Mouse (Mus musculus) embryonic facial prominence, embryonic 12.5 days (tissue): Measurements from ENCODE around the gene Jak1. TPM values are rescaled to one million over a fixed set of nuclear protein-coding genes. Genes with fewer than 3 reads are reported as not detected.

Source experiments
- ATAC-seq: fragments of 200-750 bp; cut with Nextera tagmentation; 2 replicates; pipeline ENCODE4 v1.8.0; 2017; ENCODE audit not compliant: insufficient number of reproducible peaks, insufficient read depth, low FRiP score, low TSS enrichment
- H3K27ac ChIP-seq: fragments of 300-500 bp; sonication (generic); 2 replicates; pipeline ENCODE4 v1.5.1; 2016; ENCODE audit warnings: mild to moderate bottlenecking
- H3K27me3 ChIP-seq: fragments of 300-500 bp; sonication (generic); 2 replicates; pipeline ENCODE4 v1.6.1; 2016; ENCODE audit warnings: mild to moderate bottlenecking, moderate library complexity
- H3K36me3 ChIP-seq: fragments of 300-500 bp; sonication (generic); 2 replicates; pipeline ENCODE4 v1.6.1; 2016; ENCODE audit warnings: mild to moderate bottlenecking
- H3K4me1 ChIP-seq: fragments of 300-500 bp; sonication (generic); 2 replicates; pipeline ENCODE4 v1.6.1; 2016
- H3K4me2 ChIP-seq: fragments of 300-500 bp; sonication (generic); replicated peaks from 2 replicates; pipeline ENCODE4 v1.6.1; 2016; ENCODE audit warnings: mild to moderate bottlenecking, moderate library complexity
- H3K4me3 ChIP-seq: fragments of 300-500 bp; sonication (generic); 2 replicates; pipeline ENCODE4 v1.5.1; 2016; ENCODE audit warnings: mild to moderate bottlenecking
- H3K9ac ChIP-seq: fragments of 300-500 bp; sonication (generic); 2 replicates; pipeline ENCODE4 v1.6.1; 2016; ENCODE audit warnings: mild to moderate bottlenecking, moderate library complexity
- H3K9me3 ChIP-seq: fragments of 300-500 bp; sonication (generic); 2 replicates; pipeline ENCODE4 v1.6.1; 2016; ENCODE audit warnings: mild to moderate bottlenecking, moderate library complexity
- WGBS: fragments of 180-500 bp; shearing (Covaris S2); methylation state at CpG from one replicate; pipeline ENCODE4 v1.1.7; 2016; 5-methylcytosine and 5-hydroxymethylcytosine counted together
- polyA plus RNA-seq: library from polyadenylated mRNA; unstranded; fragments of >200 nt; fragmentation: Nextera tagmentation; extraction: Ambion mirVana; gene quantifications from 2 replicates; pipeline ENCODE4 v1.2.1, GENCODE M21; 2016

Jak1 gene
- polyA plus RNA-seq, 1 experiment from 2014 or later: 74.8 TPM

DNA sequence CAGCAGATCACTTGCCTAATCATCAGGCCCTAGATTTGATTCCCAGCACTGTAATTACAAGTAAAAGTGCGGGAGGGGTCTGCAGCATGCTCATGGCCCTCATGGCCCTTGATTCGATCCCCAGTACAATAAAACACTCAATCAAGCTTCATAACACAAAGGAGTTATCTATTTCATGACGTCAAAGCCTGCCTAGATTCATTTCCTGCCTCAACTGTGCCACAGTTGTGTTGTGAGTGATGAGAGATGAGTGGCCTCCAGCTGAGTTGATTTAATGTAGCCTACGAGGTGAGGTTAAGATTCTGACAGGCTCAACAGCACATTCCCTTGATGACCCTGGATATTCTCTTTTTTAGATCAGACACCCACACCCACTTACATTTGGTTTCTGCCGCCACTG lies 86.0 kb downstream of the Jak1 start:
- Histone ChIP-seq H3K4me1 (no peaks in the 10 kb centered on the region), H3K27ac (no peak overlapping the region), H3K4me3 (no peak overlapping the region), H3K9me3 (no peaks in the 10 kb centered on the region), H3K4me2 (no peak overlapping the region), H3K9ac (no peak overlapping the region), H3K36me3 (peaks cover 23% of the 10 kb centered on the region), H3K27me3 (no peaks in the 10 kb centered on the region)
- no peak for ATAC-seq
- WGBS: 80% methylated on average over 5 of the region's 5 CpGs

DNA sequence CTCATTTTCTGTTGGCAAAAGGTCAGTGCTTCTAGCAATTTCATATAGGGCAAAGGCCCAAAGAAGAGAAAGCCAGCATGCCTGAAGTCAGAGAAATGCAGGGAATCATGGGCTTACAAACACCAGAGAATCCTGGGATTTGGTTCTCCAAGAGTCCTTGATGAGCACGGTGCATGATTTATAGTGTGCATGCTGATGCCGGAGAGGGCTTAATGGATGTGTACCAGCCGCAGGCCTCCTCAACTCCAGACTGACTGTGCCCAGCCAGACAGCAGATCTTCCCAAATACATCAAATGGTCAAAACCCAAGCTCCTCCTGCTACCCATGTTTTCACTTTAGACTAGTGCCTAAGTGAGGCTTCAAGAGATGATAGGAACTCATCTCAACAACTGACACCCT lies 87.3 kb downstream of the Jak1 start:
- H3K4me3 ChIP-seq: no peak overlapping the region
- no peaks in the 10 kb centered on the region for H3K27me3 ChIP-seq
- no peak overlapping the region for H3K4me2 ChIP-seq
- no peak overlapping the region for H3K27ac ChIP-seq
- WGBS: 91% methylated on average over 3 of the region's 3 CpGs
- H3K36me3 ChIP-seq: peaks cover 26% of the 10 kb centered on the region
- no peak for ATAC-seq
- H3K9ac ChIP-seq: no peak overlapping the region
- no peaks in the 10 kb centered on the region for H3K4me1 ChIP-seq
- no peaks in the 10 kb centered on the region for H3K9me3 ChIP-seq

DNA sequence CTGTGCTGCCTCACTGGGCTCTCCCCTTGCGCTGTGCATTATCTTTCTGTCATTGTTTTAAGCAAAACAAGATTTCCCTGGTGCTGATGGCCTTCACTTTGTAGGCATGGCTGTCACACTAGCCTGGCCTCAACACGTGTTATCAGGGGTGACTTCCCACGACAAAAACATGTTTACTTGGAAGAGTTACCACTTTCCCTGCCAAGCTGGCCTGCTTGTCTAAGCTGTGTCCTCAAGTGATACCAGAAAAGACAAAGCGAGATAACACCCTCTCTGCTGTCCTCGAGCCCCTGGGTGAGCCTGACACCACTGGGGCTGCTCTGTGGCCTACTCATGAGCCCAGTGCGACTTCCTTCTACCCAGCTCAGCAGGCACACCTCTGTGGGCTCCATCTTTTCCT lies 89.0 kb downstream of the Jak1 start:
- no peak overlapping the region for H3K4me2 ChIP-seq
- ATAC-seq: no peak
- no peak overlapping the region for H3K27ac ChIP-seq
- H3K36me3 ChIP-seq: peaks cover 22% of the 10 kb centered on the region
- WGBS: 88% methylated on average over 6 of the region's 6 CpGs
- no peak overlapping the region for H3K4me3 ChIP-seq
- no peak overlapping the region for H3K9ac ChIP-seq
- H3K4me1 ChIP-seq: no peaks in the 10 kb centered on the region
- no peaks in the 10 kb centered on the region for H3K9me3 ChIP-seq
- H3K27me3 ChIP-seq: no peaks in the 10 kb centered on the region

DNA sequence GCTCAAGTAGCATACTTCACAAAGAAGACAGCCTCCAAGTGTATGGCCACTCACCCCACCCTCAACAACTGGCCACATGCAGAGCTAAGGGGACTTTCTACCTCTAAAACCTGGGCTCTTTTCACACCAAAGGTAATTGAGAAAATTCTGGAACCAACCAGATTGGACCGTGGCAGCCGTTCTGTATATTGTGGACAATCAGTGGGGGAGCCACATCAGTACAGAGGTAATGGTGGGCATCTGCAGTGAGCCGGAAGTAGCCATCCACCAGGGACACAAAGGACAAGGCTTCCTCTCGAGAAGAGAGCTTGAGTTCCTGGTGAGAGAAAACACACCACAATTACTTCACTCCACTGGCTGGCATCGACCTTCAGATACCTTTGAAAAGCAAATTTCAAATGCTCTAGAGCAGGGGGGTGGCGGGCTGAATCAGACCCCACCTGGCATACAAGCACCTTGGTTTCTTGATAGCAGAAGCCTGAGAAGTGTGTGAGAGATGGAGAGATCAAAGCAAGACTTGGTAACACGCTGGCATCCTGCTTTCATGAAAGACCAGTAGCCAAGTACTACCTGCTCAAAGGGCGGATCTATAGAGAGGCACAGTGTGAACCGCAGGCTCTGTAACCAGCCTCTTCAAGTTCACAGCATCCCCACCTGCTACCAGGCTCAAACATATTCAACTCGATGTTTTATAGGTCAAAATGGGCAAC lies 90.0 kb downstream of the Jak1 start:
- peaks cover 29% of the 10 kb centered on the region for H3K36me3 ChIP-seq
- H3K4me2 ChIP-seq: no peak overlapping the region
- 77% methylated on average over 10 of the region's 10 CpGs for WGBS
- no peaks in the 10 kb centered on the region for H3K9me3 ChIP-seq
- no peak overlapping the region for H3K27ac ChIP-seq
- no peak overlapping the region for H3K4me3 ChIP-seq
- no peaks in the 10 kb centered on the region for H3K27me3 ChIP-seq
- no peak for ATAC-seq
- no peaks in the 10 kb centered on the region for H3K4me1 ChIP-seq
- H3K9ac ChIP-seq: no peak overlapping the region

DNA sequence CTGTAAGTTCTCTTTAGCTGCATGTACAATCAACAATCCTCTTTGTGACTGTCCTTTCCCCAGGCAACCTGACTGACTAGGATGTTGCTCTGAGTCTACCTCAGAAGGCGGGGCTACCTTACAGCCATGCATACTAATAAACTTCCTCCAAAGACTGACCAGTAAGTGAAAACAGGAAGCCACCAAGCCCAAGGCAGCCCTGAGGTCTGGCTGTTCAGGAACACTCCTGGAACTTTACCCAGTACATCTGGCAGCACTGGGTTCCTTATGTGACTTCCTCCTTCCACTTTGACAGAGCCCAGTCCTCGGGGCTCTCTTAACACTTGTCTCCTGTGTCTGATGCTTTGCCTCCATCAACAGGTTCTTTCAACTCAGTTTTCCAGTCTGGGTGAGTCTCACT lies 92.3 kb downstream of the Jak1 start:
- WGBS: 81% methylated on average over 2 of the region's 2 CpGs
- no peak for ATAC-seq
- no peaks in the 10 kb centered on the region for H3K4me1 ChIP-seq
- H3K27ac ChIP-seq: no peak overlapping the region
- no peak overlapping the region for H3K4me3 ChIP-seq
- no peaks in the 10 kb centered on the region for H3K27me3 ChIP-seq
- H3K9me3 ChIP-seq: no peaks in the 10 kb centered on the region
- H3K4me2 ChIP-seq: no peak overlapping the region
- H3K36me3 ChIP-seq: peaks cover 29% of the 10 kb centered on the region
- H3K9ac ChIP-seq: no peak overlapping the region

DNA sequence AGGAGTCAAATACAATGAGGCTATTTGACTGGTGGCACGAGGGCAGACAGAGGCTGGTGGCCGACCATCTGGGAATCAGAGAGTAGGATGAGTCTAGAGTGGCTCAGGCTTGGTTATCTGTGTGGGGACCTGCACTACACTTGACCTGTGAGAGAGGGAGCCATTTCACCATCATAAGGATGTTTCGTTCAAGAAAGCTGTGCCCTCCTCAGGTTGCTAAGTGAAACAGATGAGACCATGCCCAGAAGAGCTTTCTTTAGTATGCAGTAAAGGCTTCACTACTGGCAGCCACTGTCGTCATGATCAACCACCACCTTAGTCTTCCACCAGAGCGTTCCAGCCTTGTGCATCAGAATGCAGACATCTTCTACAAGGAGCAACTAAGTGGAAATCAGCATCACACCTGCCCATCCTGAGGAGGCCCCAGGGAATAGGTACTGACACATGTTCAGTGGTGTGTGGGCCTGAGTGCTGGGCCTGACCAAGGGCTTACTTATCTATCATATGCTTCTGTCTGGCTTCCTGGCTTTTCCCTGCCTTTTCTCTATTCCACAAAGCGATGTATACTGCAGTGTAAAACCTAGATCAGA lies 96.8 kb downstream of the Jak1 start:
- H3K9me3 ChIP-seq: no peaks in the 10 kb centered on the region
- H3K27ac ChIP-seq: no peak overlapping the region
- no peak overlapping the region for H3K4me2 ChIP-seq
- no peak overlapping the region for H3K9ac ChIP-seq
- H3K36me3 ChIP-seq: peaks cover 29% of the 10 kb centered on the region
- WGBS: 55% methylated on average over 6 of the region's 6 CpGs
- H3K4me3 ChIP-seq: no peak overlapping the region
- H3K4me1 ChIP-seq: no peaks in the 10 kb centered on the region
- ATAC-seq: no peak
- no peaks in the 10 kb centered on the region for H3K27me3 ChIP-seq

DNA sequence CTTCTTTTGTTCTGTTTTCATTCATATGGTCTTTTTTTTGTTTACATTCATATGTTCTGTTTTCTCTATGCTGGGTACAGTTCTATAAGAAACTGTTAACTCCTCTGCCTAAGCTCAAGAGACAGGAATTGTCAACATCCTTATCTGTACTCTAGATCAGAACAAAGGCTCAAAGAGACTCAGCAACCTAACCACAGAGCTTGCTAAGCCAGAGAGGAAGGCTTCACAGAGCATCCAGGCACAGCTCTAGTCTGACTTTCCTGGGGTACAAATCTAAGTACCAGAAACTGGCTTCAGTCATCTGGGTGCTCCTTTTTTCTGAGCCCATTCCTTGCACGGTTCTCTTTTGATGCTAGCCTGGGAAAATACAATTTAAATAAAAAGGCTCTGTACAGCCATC lies 97.3 kb downstream of the Jak1 start:
- Histone ChIP-seq H3K4me1 (no peaks in the 10 kb centered on the region), H3K27me3 (no peaks in the 10 kb centered on the region), H3K9me3 (no peaks in the 10 kb centered on the region), H3K27ac (no peak overlapping the region), H3K36me3 (peaks cover 33% of the 10 kb centered on the region), H3K4me2 (no peak overlapping the region), H3K4me3 (no peak overlapping the region), H3K9ac (no peak overlapping the region)
- WGBS: 74% methylated on average over 1 of the region's 1 CpGs
- ATAC-seq: no peak

DNA sequence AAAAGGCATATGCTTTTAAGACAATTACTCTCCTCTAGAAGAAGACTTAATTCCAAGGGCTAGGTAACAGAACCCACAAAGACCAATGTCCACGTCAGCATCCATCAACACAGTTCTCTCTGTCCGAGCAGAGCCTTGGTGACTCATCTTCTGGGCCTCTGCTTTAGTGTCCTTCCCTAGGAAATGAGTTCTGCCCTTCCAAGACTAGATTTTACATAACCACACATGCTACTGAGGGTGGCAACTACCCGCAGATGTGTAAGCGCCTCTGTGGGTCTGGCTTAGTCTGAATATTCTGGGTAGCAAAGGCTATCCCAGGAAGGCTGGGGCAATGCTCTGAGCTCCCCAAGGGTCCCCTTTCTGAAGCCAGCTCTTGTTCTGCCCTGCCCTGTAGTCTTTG lies 99.3 kb downstream of the Jak1 start:
- Histone ChIP-seq H3K36me3 (peaks cover 46% of the 10 kb centered on the region), H3K4me2 (no peak overlapping the region), H3K4me3 (no peak overlapping the region), H3K4me1 (no peaks in the 10 kb centered on the region), H3K9me3 (no peaks in the 10 kb centered on the region), H3K27me3 (no peaks in the 10 kb centered on the region), H3K9ac (no peak overlapping the region), H3K27ac (no peak overlapping the region)
- no peak for ATAC-seq
- 84% methylated on average over 4 of the region's 4 CpGs for WGBS

DNA sequence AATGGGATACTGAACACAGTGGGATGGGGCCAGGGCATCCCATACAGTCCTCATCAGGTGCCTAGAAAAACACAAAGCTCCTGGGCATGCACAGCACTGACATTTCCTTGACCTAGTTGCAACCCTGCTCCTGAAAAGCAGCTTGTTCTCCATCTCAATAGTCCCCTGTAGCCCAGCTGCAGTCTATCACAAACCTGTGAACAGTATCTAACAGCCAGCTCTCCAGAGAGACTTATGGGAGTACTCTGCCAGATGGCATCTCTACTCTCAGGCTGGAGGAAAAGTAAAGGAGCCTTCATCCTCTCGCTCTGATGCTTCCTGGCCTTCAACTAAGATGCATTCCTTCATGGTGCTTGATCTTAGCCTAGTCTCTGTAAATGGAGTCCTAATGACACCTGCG lies 100.4 kb downstream of the Jak1 start:
- H3K4me2 ChIP-seq: no peak overlapping the region
- no peak overlapping the region for H3K27ac ChIP-seq
- H3K4me3 ChIP-seq: no peak overlapping the region
- peaks cover 44% of the 10 kb centered on the region for H3K36me3 ChIP-seq
- no peaks in the 10 kb centered on the region for H3K27me3 ChIP-seq
- H3K4me1 ChIP-seq: no peaks in the 10 kb centered on the region
- WGBS: 97% methylated on average over 2 of the region's 2 CpGs
- no peak overlapping the region for H3K9ac ChIP-seq
- no peaks in the 10 kb centered on the region for H3K9me3 ChIP-seq
- ATAC-seq: no peak

DNA sequence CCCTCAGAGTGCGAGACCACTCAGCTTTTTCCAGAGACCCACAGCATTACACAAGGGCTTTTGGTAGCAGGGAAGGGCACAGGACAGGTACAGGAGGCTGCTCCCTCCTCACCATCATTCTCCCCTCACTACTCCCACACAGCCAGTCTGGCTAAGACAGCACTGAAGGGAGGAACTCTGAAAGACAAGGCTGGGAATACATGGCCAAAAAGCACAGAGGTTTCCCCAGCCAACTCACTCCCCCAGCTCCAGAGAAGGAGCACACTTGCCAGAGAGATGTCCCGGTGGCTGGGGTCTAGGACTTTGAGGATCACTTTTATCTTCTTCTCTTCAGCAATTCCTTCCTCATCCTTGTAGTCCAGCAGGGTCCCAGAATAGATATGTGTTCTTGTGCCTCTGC lies 100.9 kb downstream of the Jak1 start:
- Histone ChIP-seq H3K27ac (no peak overlapping the region), H3K4me1 (no peaks in the 10 kb centered on the region), H3K9ac (no peak overlapping the region), H3K4me3 (no peak overlapping the region), H3K36me3 (peaks cover 44% of the 10 kb centered on the region), H3K9me3 (no peaks in the 10 kb centered on the region), H3K4me2 (no peak overlapping the region), H3K27me3 (no peaks in the 10 kb centered on the region)
- ATAC-seq: no peak
- 91% methylated on average over 2 of the region's 2 CpGs for WGBS

DNA sequence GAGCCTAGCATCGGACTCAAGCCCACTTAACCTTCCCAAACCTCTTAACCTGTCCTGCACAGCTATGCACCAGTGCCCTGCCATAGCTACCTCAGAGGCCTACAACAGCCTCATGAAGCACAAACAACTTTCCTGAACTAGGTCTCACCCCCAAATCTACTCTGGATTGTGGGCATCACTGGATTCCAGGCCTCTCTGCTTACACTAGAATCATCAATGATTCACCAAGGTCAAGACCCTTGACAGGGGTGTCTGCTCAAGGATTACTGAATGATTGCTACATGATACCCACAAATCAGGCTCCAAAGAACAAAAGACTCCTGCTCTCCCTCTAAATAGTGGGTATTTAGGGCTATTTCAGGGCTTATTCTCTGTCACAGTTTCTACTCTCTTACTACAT lies 104.3 kb downstream of the Jak1 start:
- 94% methylated on average over 1 of the region's 1 CpGs for WGBS
- no peak overlapping the region for H3K4me3 ChIP-seq
- no peak overlapping the region for H3K27ac ChIP-seq
- peaks cover 72% of the 10 kb centered on the region for H3K36me3 ChIP-seq
- no peak overlapping the region for H3K9ac ChIP-seq
- no peak overlapping the region for H3K4me2 ChIP-seq
- no peaks in the 10 kb centered on the region for H3K9me3 ChIP-seq
- no peaks in the 10 kb centered on the region for H3K4me1 ChIP-seq
- H3K27me3 ChIP-seq: no peaks in the 10 kb centered on the region
- ATAC-seq: no peak

DNA sequence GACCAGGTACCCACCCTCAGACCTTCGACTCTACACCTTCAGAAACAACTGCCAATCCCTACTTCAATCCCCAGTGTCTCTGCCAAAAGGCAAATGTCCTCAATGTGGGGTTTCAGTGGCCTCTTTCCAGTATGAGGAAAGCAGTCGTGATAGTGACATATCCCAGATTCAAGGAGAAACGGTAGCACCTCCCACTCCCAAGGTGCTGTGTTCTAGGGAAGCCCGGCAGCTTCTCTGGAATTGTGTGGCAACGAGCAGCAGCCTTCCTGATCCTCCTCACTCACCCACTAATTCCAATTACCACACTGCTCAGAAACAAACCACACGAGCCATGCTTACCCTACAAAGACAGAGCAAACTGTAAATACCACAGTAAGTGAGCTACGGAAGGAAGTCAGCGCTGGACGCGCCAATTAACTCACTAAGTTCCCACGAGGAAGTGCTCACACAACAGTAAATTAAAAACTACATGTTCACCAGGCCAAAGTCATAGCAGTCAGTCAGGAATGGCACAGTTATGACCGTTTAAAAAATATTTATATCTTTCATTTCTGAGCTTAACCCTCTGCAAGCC lies 105.8 kb downstream of the Jak1 start:
- Histone ChIP-seq H3K9ac (no peak overlapping the region), H3K4me1 (no peaks in the 10 kb centered on the region), H3K27me3 (no peaks in the 10 kb centered on the region), H3K9me3 (no peaks in the 10 kb centered on the region), H3K27ac (no peak overlapping the region), H3K4me2 (no peak overlapping the region), H3K4me3 (no peak overlapping the region), H3K36me3 (peaks cover 75% of the 10 kb centered on the region)
- WGBS: 70% methylated on average over 12 of the region's 12 CpGs
- ATAC-seq: no peak
